Mouse (Mus musculus): ENCODE measurements around the gene AI413582.

The AI413582 gene

GRCm38 (mm10) chr17:27554062-27554960 lies 11.2 kb downstream of the AI413582 start:
- no peak for DNase-seq

GRCm38 (mm10) chr17:27552215-27553201 lies 13.0 kb downstream of the AI413582 start:
- DNase-seq, result no peak

GRCm38 (mm10) chr17:27551393-27551940 lies 14.1 kb downstream of the AI413582 start:
- no peak for DNase-seq

- no peak for DNase-seq
Observed at GRCm38 (mm10) chr17:27549234-27549633, 16.3 kb downstream of the AI413582 start.

GRCm38 (mm10) chr17:27547253-27547868 lies 18.2 kb downstream of the AI413582 start:
- DNase-seq, result peak; percentile 65

- DNase-seq, result peak; percentile 37
Observed at GRCm38 (mm10) chr17:27546574-27547085, 18.9 kb downstream of the AI413582 start.

- DNase-seq, result no peak
Observed at GRCm38 (mm10) chr17:27545991-27546390, 19.6 kb downstream of the AI413582 start.

- DNase-seq, result no peak
Observed at GRCm38 (mm10) chr17:27544551-27544950, 21.0 kb downstream of the AI413582 start.

- no peak for DNase-seq
Observed at GRCm38 (mm10) chr17:27541984-27542383, 23.6 kb downstream of the AI413582 start.

- no peak for DNase-seq
Observed at GRCm38 (mm10) chr17:27541261-27541660, 24.3 kb downstream of the AI413582 start.

- DNase-seq, result peak; percentile 93
Observed at GRCm38 (mm10) chr17:27534718-27535117, 30.8 kb downstream of the AI413582 start.

- no peak for DNase-seq
Observed at GRCm38 (mm10) chr17:27533354-27533753, 32.2 kb downstream of the AI413582 start.

- no peak for DNase-seq
Observed at GRCm38 (mm10) chr17:27532095-27532494, 33.5 kb downstream of the AI413582 start.

- DNase-seq, result no peak
Observed at GRCm38 (mm10) chr17:27528767-27529166, 36.8 kb downstream of the AI413582 start.

- no peak for DNase-seq
Observed at GRCm38 (mm10) chr17:27528030-27528429, 37.5 kb downstream of the AI413582 start.

GRCm38 (mm10) chr17:27527188-27527587 lies 38.4 kb downstream of the AI413582 start:
- no peak for DNase-seq

- no peak for DNase-seq
Observed at GRCm38 (mm10) chr17:27523121-27523520, 42.4 kb downstream of the AI413582 start.

- DNase-seq, result no peak
Observed at GRCm38 (mm10) chr17:27521303-27521702, 44.3 kb downstream of the AI413582 start, which contains the start of gene Grm4. TSS of gene Grm4 (minus strand) at chr17:27521403.

- DNase-seq, result peak; percentile 72
Observed at GRCm38 (mm10) chr17:27520557-27520956, 45.0 kb downstream of the AI413582 start.

- no peak for DNase-seq
Observed at GRCm38 (mm10) chr17:27518700-27519595, 46.6 kb downstream of the AI413582 start.

- DNase-seq, result no peak
Observed at GRCm38 (mm10) chr17:27518296-27518695, 47.3 kb downstream of the AI413582 start.
